Mouse (Mus musculus) cortical plate, adult 2 months (tissue): ENCODE results near the gene Gpr82. TPM values are rescaled to one million over a fixed set of nuclear protein-coding genes. Genes with fewer than 3 reads are reported as not detected.

Experiments used
- H3K27ac ChIP-seq: fragments of 200-500 bp; 2 replicates; pipeline ENCODE4 v1.5.1; 2012; ENCODE audit warnings: low read length, control low read depth, inconsistent platforms; ENCODE audit not compliant: insufficient read depth
- H3K4me1 ChIP-seq: fragments of 200-500 bp; 2 replicates; pipeline ENCODE4 v1.6.1; 2011; ENCODE audit warnings: low read length; ENCODE audit not compliant: control insufficient read depth, insufficient read depth
- H3K4me3 ChIP-seq: fragments of 200-500 bp; 2 replicates; pipeline ENCODE4 v1.5.1; 2011; ENCODE audit warnings: mild to moderate bottlenecking, low read length, control low read depth; ENCODE audit not compliant: insufficient read depth
- CTCF ChIP-seq: fragments of 200-500 bp; IDR thresholded peaks from 2 replicates; pipeline ENCODE4 v1.5.1; 2011; ENCODE audit warnings: mild to moderate bottlenecking, control low read depth, low read length; ENCODE audit not compliant: insufficient read depth; ENCODE audit errors: extremely low read depth
- POLR2A ChIP-seq: fragments of 200-500 bp; IDR thresholded peaks from 2 replicates; pipeline ENCODE4 v1.6.1; 2011; ENCODE audit warnings: mild to moderate bottlenecking, low read length, control low read depth; ENCODE audit not compliant: insufficient read depth; ENCODE audit errors: extremely low read depth
- polyA plus RNA-seq: library from polyadenylated mRNA; depleted of rRNA; stranded (reverse); fragments of >200 nt; gene quantifications from 2 replicates; pipeline ENCODE4 v1.2.3, GENCODE M21; 2012; rRNA removed

Gpr82 gene
- polyA plus RNA-seq, 1 experiment: 0.04 TPM

- Histone ChIP-seq H3K4me3 (no peak overlapping the region), H3K4me1 (no peaks in the 10 kb centered on the region; the same call in 1 of the 2 replicates), H3K27ac (no peak overlapping the region)
- TF ChIP-seq POLR2A (no peak), CTCF (no peak)
Measured at GRCm38 (mm10) chrX:13686589-13686988, 25.4 kb downstream of the Gpr82 start.

GRCm38 (mm10) chrX:13688356-13688755, 27.2 kb downstream of the Gpr82 start:
- H3K27ac ChIP-seq: no peak overlapping the region
- TF ChIP-seq POLR2A (peak; percentile 44; the same call in 1 of the 2 replicates), CTCF (no peak)
- no peaks in the 10 kb centered on the region; the same call in 1 of the 2 replicates for H3K4me1 ChIP-seq
- no peak overlapping the region for H3K4me3 ChIP-seq

- H3K4me1 ChIP-seq: no peaks in the 10 kb centered on the region
- no peak overlapping the region for H3K27ac ChIP-seq
- TF ChIP-seq POLR2A (no peak), CTCF (0 out of 2 replicates have a peak, but pooled peaks have one; percentile 3)
- no peak overlapping the region for H3K4me3 ChIP-seq
Measured at GRCm38 (mm10) chrX:13691865-13692264, 30.7 kb downstream of the Gpr82 start.

- Histone ChIP-seq H3K4me3 (no peak overlapping the region), H3K27ac (no peak overlapping the region), H3K4me1 (no peaks in the 10 kb centered on the region)
- TF ChIP-seq CTCF (no peak), POLR2A (no peak)
Measured at GRCm38 (mm10) chrX:13700681-13701080, 39.5 kb downstream of the Gpr82 start.

- Histone ChIP-seq H3K4me1 (no peaks in the 10 kb centered on the region), H3K27ac (no peak overlapping the region)
- TF ChIP-seq POLR2A (no peak), CTCF (no peak)
Measured at GRCm38 (mm10) chrX:13705051-13705450, 43.9 kb downstream of the Gpr82 start.

GRCm38 (mm10) chrX:13710174-13710573, 49.0 kb downstream of the Gpr82 start:
- no peak overlapping the region for H3K27ac ChIP-seq
- no peak overlapping the region for H3K4me3 ChIP-seq
- no peaks in the 10 kb centered on the region for H3K4me1 ChIP-seq
- TF ChIP-seq POLR2A: no peak
- peak; percentile 75 for TF ChIP-seq CTCF

More at GRCm38 (mm10) chrX:13705051-13705450, 43.9 kb downstream of the Gpr82 start:
- H3K4me3 ChIP-seq: no peak overlapping the region

Other genes with a start within 250 kb of the Gpr82 start
- 0.38 and 0.40 TPM in 2 replicates for gene Nyx, start 195.3 kb upstream of the Gpr82 start, polyA plus RNA-seq
- gene Gpr34, start 29.3 kb upstream of the Gpr82 start, polyA plus RNA-seq: 14.7 and 15.3 TPM in 2 replicates
- gene Cask, start 190.0 kb downstream of the Gpr82 start, polyA plus RNA-seq: 31.3 and 32.6 TPM in 2 replicates